Mouse (Mus musculus) frontal cortex, postnatal 10 days (tissue): ENCODE data around the gene 9530077C05Rik.
"Not testable (repeated sequence)": the region's sequence is repeated elsewhere in the genome, so short reads cannot be mapped to it uniquely, and the experiment has no call there.

Experiments
- DNase-seq, 2 experiments: peaks; one replicate each; pipeline ENCODE4 v3.0.0; 2022; ENCODE audit warnings: low spot score in 2 of 2, mixed read lengths in 1 of 2

9530077C05Rik gene

GRCm38 (mm10) chr9:22419877-22420276 is 8.6 kb downstream of the 9530077C05Rik start:
- no peak for DNase-seq

GRCm38 (mm10) chr9:22420491-22420890 is 9.2 kb downstream of the 9530077C05Rik start:
- no peak for DNase-seq

GRCm38 (mm10) chr9:22422559-22422958 is 11.2 kb downstream of the 9530077C05Rik start:
- no peak for DNase-seq

- DNase-seq: no peak
Observed at GRCm38 (mm10) chr9:22423507-22423906, 12.2 kb downstream of the 9530077C05Rik start.

- DNase-seq: no peak
Observed at GRCm38 (mm10) chr9:22424196-22424595, 12.9 kb downstream of the 9530077C05Rik start.

GRCm38 (mm10) chr9:22424719-22425118 is 13.4 kb downstream of the 9530077C05Rik start:
- DNase-seq: no peak

- no peak for DNase-seq
Observed at GRCm38 (mm10) chr9:22428028-22428665, 16.8 kb downstream of the 9530077C05Rik start.

GRCm38 (mm10) chr9:22428666-22429410 is 17.5 kb downstream of the 9530077C05Rik start:
- DNase-seq: no peak

- no peak for DNase-seq
Observed at GRCm38 (mm10) chr9:22429533-22430241, 18.4 kb downstream of the 9530077C05Rik start.

GRCm38 (mm10) chr9:22430315-22430840 is 19.1 kb downstream of the 9530077C05Rik start:
- no peak for DNase-seq

- DNase-seq: no peak
Observed at GRCm38 (mm10) chr9:22433221-22433620, 21.9 kb downstream of the 9530077C05Rik start.

GRCm38 (mm10) chr9:22434101-22434500 is 22.8 kb downstream of the 9530077C05Rik start:
- DNase-seq: no peak

- DNase-seq: no peak
Observed at GRCm38 (mm10) chr9:22438826-22439225, 27.5 kb downstream of the 9530077C05Rik start.

GRCm38 (mm10) chr9:22443157-22443556 is 31.8 kb downstream of the 9530077C05Rik start:
- DNase-seq: no peak

- no peak for DNase-seq
Observed at GRCm38 (mm10) chr9:22445123-22445522, 33.8 kb downstream of the 9530077C05Rik start.

GRCm38 (mm10) chr9:22447213-22447612 is 35.9 kb downstream of the 9530077C05Rik start:
- no peak for DNase-seq

GRCm38 (mm10) chr9:22448420-22448819 is 37.1 kb downstream of the 9530077C05Rik start:
- no peak for DNase-seq

- DNase-seq: no peak
Observed at GRCm38 (mm10) chr9:22449209-22449608, 37.9 kb downstream of the 9530077C05Rik start.

- no peak for DNase-seq
Observed at GRCm38 (mm10) chr9:22452697-22453096, 41.4 kb downstream of the 9530077C05Rik start.

GRCm38 (mm10) chr9:22453501-22453924 is 42.2 kb downstream of the 9530077C05Rik start:
- no peak for DNase-seq

- DNase-seq: not testable (repeated sequence)
Observed at GRCm38 (mm10) chr9:22453990-22454389, 42.7 kb downstream of the 9530077C05Rik start, which contains the start of gene Gm17545. Gm17545 (plus strand) TSS chr9:22454290.

- DNase-seq: no peak
Observed at GRCm38 (mm10) chr9:22455041-22455440, 43.7 kb downstream of the 9530077C05Rik start.
